Comparison of ENCODE assay signal across 8 mouse cellular contexts in genomic region chr11:20531682-20531991, GRCm38 (mm10). TPM values are rescaled to one million over a fixed set of nuclear protein-coding genes. Genes with fewer than 3 reads are reported as not detected.
DNase-seq lines count a peak whose midpoint lies in the region; ATAC-seq and TF ChIP-seq lines count a peak whose summit lies in the region.

No protein-coding gene starts in this region.

- H3K4me2 ChIP-seq in heart, embryonic 12.5 days: peak overlapping the region; percentile 71
- H3K4me2 ChIP-seq in hindbrain, embryonic 11.5 days (replicated peaks; ENCODE audit: low read depth, low read length): peak overlapping the region; percentile 81

- WGBS in heart, embryonic 12.5 days: 0% methylated on average over 1 of the region's 1 CpGs
- WGBS in hindbrain, embryonic 11.5 days: 35% methylated on average over 1 of the region's 1 CpGs

- H3K4me1 ChIP-seq in heart, embryonic 12.5 days (replicated peaks): peaks cover 3% of the 10 kb centered on the region; the same call in 1 of the 2 replicates
- H3K4me1 ChIP-seq in ES-E14 (ENCODE audit: control insufficient read depth in 2 of 2, insufficient read depth in 2 of 2, low read length in 2 of 2, poor library complexity in 1 of 2): peaks cover 1 to 7% of the 10 kb centered on the region in 2 experiments; a peak in 1 of 4 replicates
- no peaks in the 10 kb centered on the region for H3K4me1 ChIP-seq in hindbrain, embryonic 11.5 days (replicated peaks; ENCODE audit: control insufficient read depth, insufficient read depth, low read length)
- peaks cover 31% of the 10 kb centered on the region for H3K4me1 ChIP-seq in megakaryocyte, embryonic 14.5 days

- H3K27me3 ChIP-seq in heart, embryonic 12.5 days (replicated peaks): no peaks in the 10 kb centered on the region
- no peaks in the 10 kb centered on the region for H3K27me3 ChIP-seq in hindbrain, embryonic 11.5 days (ENCODE audit: control insufficient read depth, insufficient read depth, low read length)
- H3K27me3 ChIP-seq in megakaryocyte, embryonic 14.5 days (replicated peaks): peaks cover 3% of the 10 kb centered on the region

- peak overlapping the region; percentile 59 for H3K9ac ChIP-seq in heart, embryonic 12.5 days
- peak overlapping the region; percentile 71; the same call in 1 of the 2 replicates for H3K9ac ChIP-seq in ES-E14 (ENCODE audit: insufficient read depth, low read depth, low read length, poor library complexity, severe bottlenecking)
- peak overlapping the region; percentile 70 for H3K9ac ChIP-seq in hindbrain, embryonic 11.5 days (ENCODE audit: low read depth, low read length)

- peak overlapping the region; percentile 91 for H3K27ac ChIP-seq in heart, embryonic 12.5 days (ENCODE audit: poor library complexity, severe bottlenecking)
- no peak overlapping the region for H3K27ac ChIP-seq in ES-E14 (ENCODE audit: insufficient read depth, low read depth, low read length, poor library complexity, severe bottlenecking)
- H3K27ac ChIP-seq in hindbrain, embryonic 11.5 days (ENCODE audit: low read depth, low read length): no peak overlapping the region

- no peaks in the 10 kb centered on the region for H3K36me3 ChIP-seq in heart, embryonic 12.5 days
- H3K36me3 ChIP-seq in ES-E14 (ENCODE audit: control insufficient read depth, insufficient read depth, low read length, poor library complexity, severe bottlenecking): no peaks in the 10 kb centered on the region
- no peaks in the 10 kb centered on the region for H3K36me3 ChIP-seq in hindbrain, embryonic 11.5 days (ENCODE audit: control insufficient read depth, insufficient read depth, low read length)
- no peaks in the 10 kb centered on the region for H3K36me3 ChIP-seq in megakaryocyte, embryonic 14.5 days (replicated peaks; ENCODE audit: low read length)

- no peak for DNase-seq in heart, adult 8-10 months (ENCODE audit: low spot score)
- no peak for DNase-seq in ES-E14 (ENCODE audit: low read depth, low spot score)
- DNase-seq in hindbrain, embryonic 11.5 days (ENCODE audit: low spot score): no peak
- DNase-seq in urinary bladder, postnatal 14 days (ENCODE audit: low spot score): no peak
- DNase-seq in urinary bladder, postnatal 10 days (ENCODE audit: low spot score): no peak
- DNase-seq in adipocyte (ENCODE audit: low spot score): no peak

- H3K4me3 ChIP-seq in heart, embryonic 12.5 days: peak overlapping the region; percentile 53
- H3K4me3 ChIP-seq in ES-E14 (ENCODE audit: insufficient read depth in 1 of 2, low read depth in 1 of 2, low read length in 2 of 2, poor library complexity in 1 of 2, severe bottlenecking in 1 of 2): peak overlapping the region; percentile 70 to 80
- H3K4me3 ChIP-seq in hindbrain, embryonic 11.5 days (ENCODE audit: low read depth, low read length): peak overlapping the region; percentile 47
- H3K4me3 ChIP-seq in megakaryocyte, embryonic 14.5 days (replicated peaks): peak overlapping the region; percentile 95

- H3K9me3 ChIP-seq in heart, embryonic 12.5 days (replicated peaks): no peaks in the 10 kb centered on the region
- no peaks in the 10 kb centered on the region for H3K9me3 ChIP-seq in ES-E14 (ENCODE audit: control insufficient read depth, insufficient read depth, low read depth, low read length)
- no peaks in the 10 kb centered on the region for H3K9me3 ChIP-seq in hindbrain, embryonic 11.5 days (ENCODE audit: control insufficient read depth, low read length)
- H3K9me3 ChIP-seq in megakaryocyte, embryonic 14.5 days: no peaks in the 10 kb centered on the region

- ATAC-seq in heart, embryonic 12.5 days (ENCODE audit: insufficient number of reproducible peaks, low FRiP score): no peak; the same call in 1 of the 2 replicates
- no peak; the same call in 1 of the 2 replicates for ATAC-seq in hindbrain, embryonic 11.5 days (ENCODE audit: low FRiP score)

- in situ Hi-C loops in ES-E14 (cut with MboI; ENCODE audit: low sequenced_read_pairs in 2 of 2, unreplicated experiment in 2 of 2): no loop called here

TF ChIP-seq in ES-E14, 5 proteins besides CTCF, POLR2A, EP300 and RAD21:
- TF ChIP-seq ZNF384 (IDR thresholded peaks at IDR 0.05; ENCODE audit: low read depth, low read length): no peak
- TF ChIP-seq MAFK (IDR thresholded peaks at IDR 0.05; ENCODE audit: insufficient read depth, low read depth, low read length): no peak
- no peak for TF ChIP-seq HCFC1 (IDR thresholded peaks at IDR 0.05; ENCODE audit: borderline replicate concordance, insufficient read depth, low read length)
- no peak for TF ChIP-seq CHD2 (IDR thresholded peaks at IDR 0.05; ENCODE audit: low read depth, low read length)
- TF ChIP-seq ZC3H11A (IDR thresholded peaks at IDR 0.05; ENCODE audit: borderline replicate concordance, low read depth, low read length): no peak

RNA-seq across cellular contexts. Expression of gene Sertad2, which starts 11.4 kb away (rescaled TPM):
- polyA plus RNA-seq in heart, embryonic 12.5 days (2016; fragmentation: Nextera tagmentation; extraction: Ambion mirVana): 32.2 and 33.1 TPM in 2 replicates
- 10 to 100 TPM; 17.2 to 22.2 (median 20.1) TPM for total RNA-seq in heart, adult 8-10 months (2022)
- 13.9 and 16.0 TPM in 2 replicates for total RNA-seq in ES-E14 (2012; rRNA removed)
- 23.6 and 24.4 TPM in 2 replicates for polyA plus RNA-seq in hindbrain, embryonic 11.5 days (2014; fragmentation: Nextera tagmentation; extraction: Ambion mirVana)
- 11.5 and 20.5 TPM in 2 replicates for polyA plus RNA-seq in megakaryocyte, embryonic 14.5 days (2012; ENCODE audit: insufficient read depth, low replicate concordance)
